10 mouse cellular contexts compared by ENCODE assay signal in genomic region chr7:37568811-37569500, GRCm38 (mm10).
DNase-seq lines count a peak whose midpoint lies in the region; ATAC-seq and TF ChIP-seq lines count a peak whose summit lies in the region.
"Had no signal": no experiment of that assay in that cellular context is flagged by ENCODE, and none has a peak within 500 bp of the region (broad histone marks: within the 10 kb centered on the region; RNA-seq: fewer than 3 reads in every experiment).

No protein-coding gene starts in this region.

- H3K9me3 ChIP-seq in kidney, embryonic 16.5 days (ENCODE audit: low read length): no peaks in the 10 kb centered on the region
- H3K9me3 ChIP-seq in E14TG2a.4 (ENCODE audit: low read length): no peaks in the 10 kb centered on the region

- H3K9ac ChIP-seq in kidney, embryonic 16.5 days (replicated peaks; ENCODE audit: low read length): no peak overlapping the region

- no peak for DNase-seq in kidney, postnatal 14 days
- DNase-seq in frontal cortex, postnatal 14 days (ENCODE audit: low spot score in 2 of 2): no peak
- no peak for DNase-seq in adrenal gland, adult 8-10 months
- DNase-seq: cerebellum, adult 18-20 months; kidney, adult 18-20 months had no signal

- H3K27ac ChIP-seq in kidney, embryonic 16.5 days (ENCODE audit: low read length): no peak overlapping the region
- H3K27ac ChIP-seq: forebrain, embryonic 10.5 days had no signal

- peaks cover 16% of the 10 kb centered on the region for H3K4me1 ChIP-seq in kidney, embryonic 16.5 days (ENCODE audit: insufficient read depth, low read length)
- H3K4me1 ChIP-seq in E14TG2a.4 (replicated peaks; ENCODE audit: low read depth, low read length): peaks cover 48% of the 10 kb centered on the region

- 73% methylated on average over 31 of the region's 31 CpGs for WGBS in kidney, embryonic 16.5 days

- H3K36me3 ChIP-seq in kidney, embryonic 16.5 days (ENCODE audit: insufficient read depth, low read length): no peaks in the 10 kb centered on the region
- no peaks in the 10 kb centered on the region for H3K36me3 ChIP-seq in E14TG2a.4 (ENCODE audit: insufficient read depth, low read length)

- no peak overlapping the region for H3K4me2 ChIP-seq in kidney, embryonic 16.5 days (replicated peaks; ENCODE audit: low read depth, low read length)

- no peak for TF ChIP-seq CTCF in E14TG2a.4 (conservative IDR thresholded peaks at IDR 0.05; ENCODE audit: low read length)

- no peaks in the 10 kb centered on the region for H3K27me3 ChIP-seq in kidney, embryonic 16.5 days (ENCODE audit: insufficient read depth, low read length)
- H3K27me3 ChIP-seq in E14TG2a.4 (ENCODE audit: insufficient read depth, low read length): peaks cover 40% of the 10 kb centered on the region

- ATAC-seq in kidney, embryonic 16.5 days (ENCODE audit: low FRiP score, low TSS enrichment): peak; percentile 47; the same call in 1 of the 2 replicates
- ATAC-seq in activated CD4-positive, CD25-positive, alpha-beta regulatory T cell, adult 4 months: peak; percentile 72
- peak; percentile 36; the same call in 1 of the 2 replicates for ATAC-seq in neutrophil, adult 5-6 weeks (ENCODE audit: extremely low read depth, insufficient number of reproducible peaks, low FRiP score, poor library complexity, severe bottlenecking)

- H3K4me3 ChIP-seq in kidney, embryonic 16.5 days (ENCODE audit: low read length): no peak overlapping the region
- H3K4me3 ChIP-seq in E14TG2a.4 (replicated peaks; ENCODE audit: low read length): peak overlapping the region; percentile 64
- H3K4me3 ChIP-seq: forebrain, embryonic 10.5 days had no signal
